Mouse (Mus musculus) gastrocnemius, adult 2 months (tissue): ENCODE measurements around the gene 1700016K19Rik. TPM values are rescaled to one million over a fixed set of nuclear protein-coding genes. Genes with fewer than 3 reads are reported as not detected.

Source experiments
- DNase-seq: peaks from one replicate; pipeline ENCODE4 v3.0.0; 2022
- H3K27ac ChIP-seq: fragments of 200-600 bp; 2 replicates; pipeline ENCODE4 v1.8.1; 2022; ENCODE audit warnings: mild to moderate bottlenecking
- H3K4me3 ChIP-seq: fragments of 200-600 bp; 2 replicates; pipeline ENCODE4 v1.8.1; 2022; ENCODE audit warnings: mild to moderate bottlenecking, moderate library complexity
- CTCF ChIP-seq: fragments of 200-600 bp; IDR thresholded peaks from 2 replicates; pipeline ENCODE4 v1.8.1; 2022; ENCODE audit warnings: antibody characterized with exemption, mild to moderate bottlenecking, moderate library complexity
- intact Hi-C: fragments of 180-260 bp; cut with DNase I; formaldehyde crosslinking; loops from one replicate; pipeline ENCODE4 v1.15.1; 2025
- total RNA-seq, 2 experiments: library from RNA; stranded (reverse); gene quantifications; 2 replicates each; pipeline ENCODE4 v1.2.3; 2021

Gene 1700016K19Rik
- total RNA-seq, 2 experiments from 2014 or later = not detected

DNA sequence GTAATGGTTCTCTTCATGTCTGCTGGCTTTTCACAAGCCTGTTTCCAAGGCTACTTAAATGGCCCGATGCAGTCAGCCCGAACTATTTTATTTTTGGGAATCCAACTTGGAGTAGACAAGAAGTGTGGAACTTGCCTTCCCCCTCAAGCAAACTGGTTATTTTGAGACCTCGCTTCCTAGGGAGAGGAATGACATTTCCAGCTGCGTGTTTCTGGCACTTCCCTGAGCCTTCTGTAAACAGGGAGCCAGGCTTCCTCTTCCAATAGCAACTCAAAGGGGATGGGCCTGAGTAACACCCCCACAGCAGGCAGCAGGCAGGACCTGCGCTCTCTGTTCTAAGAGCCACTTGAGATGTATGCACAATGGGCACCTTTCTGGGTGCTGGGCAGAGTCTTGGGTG is 43.2 kb downstream of the 1700016K19Rik start:
- Histone ChIP-seq H3K27ac (peak overlapping the region; percentile 87), H3K4me3 (peak overlapping the region; percentile 13; the same call in 1 of the 2 replicates)
- DNase-seq = peak; percentile 60
- no peak for TF ChIP-seq CTCF
- intact Hi-C loops = loop anchor here (5.0 kb wide), 1 partner anchor 39 kb away; no protein-coding TSS in a partner anchor

DNA sequence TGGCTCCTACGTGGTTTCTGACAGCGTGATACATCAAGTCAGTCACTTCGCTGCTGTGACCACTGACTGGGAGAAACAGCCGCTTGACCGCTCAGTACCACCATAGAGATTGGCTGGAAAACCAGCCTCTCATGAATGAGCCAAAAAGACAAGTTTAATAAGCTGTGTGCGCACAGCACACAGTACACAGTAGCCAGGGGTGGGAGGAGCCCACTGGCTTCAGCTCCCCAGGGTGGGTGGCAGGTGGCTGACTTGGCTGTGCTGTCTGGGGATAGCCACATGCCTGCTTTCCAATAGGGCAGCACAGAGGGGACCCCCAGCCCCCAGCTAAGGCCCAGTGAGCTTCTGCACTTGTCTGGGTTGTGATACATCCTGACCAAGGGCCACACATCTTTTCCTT is 44.8 kb downstream of the 1700016K19Rik start:
- intact Hi-C loops = loop anchor here (5.0 kb wide), 1 partner anchor 38 kb away; no protein-coding TSS in a partner anchor
- no peak overlapping the region for H3K4me3 ChIP-seq
- peak overlapping the region; percentile 87 for H3K27ac ChIP-seq
- no peak for TF ChIP-seq CTCF
- DNase-seq = no peak

DNA sequence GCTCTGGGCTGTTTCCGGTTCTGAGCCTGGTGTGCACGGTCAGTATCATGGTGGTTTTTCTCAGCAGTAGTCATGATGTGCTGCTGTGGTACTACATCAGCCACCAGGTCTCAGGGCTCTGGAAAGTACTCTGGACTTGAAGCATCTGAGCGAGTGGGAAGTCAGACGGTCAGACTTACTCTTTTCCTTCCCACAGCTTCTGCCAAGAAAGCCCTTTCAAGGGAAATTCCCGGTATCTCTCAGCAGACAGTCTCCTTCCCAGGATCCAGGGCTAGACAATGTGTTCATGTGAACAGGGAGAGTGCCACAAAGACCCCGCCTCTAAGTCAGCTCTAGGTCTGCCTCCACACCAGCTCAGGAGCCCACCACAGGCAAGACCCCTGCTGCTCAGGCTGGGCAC is 45.7 kb downstream of the 1700016K19Rik start:
- intact Hi-C loops = no loop called here
- DNase-seq = no peak
- TF ChIP-seq CTCF = no peak
- Histone ChIP-seq H3K27ac (peak overlapping the region; percentile 87), H3K4me3 (no peak overlapping the region)

DNA sequence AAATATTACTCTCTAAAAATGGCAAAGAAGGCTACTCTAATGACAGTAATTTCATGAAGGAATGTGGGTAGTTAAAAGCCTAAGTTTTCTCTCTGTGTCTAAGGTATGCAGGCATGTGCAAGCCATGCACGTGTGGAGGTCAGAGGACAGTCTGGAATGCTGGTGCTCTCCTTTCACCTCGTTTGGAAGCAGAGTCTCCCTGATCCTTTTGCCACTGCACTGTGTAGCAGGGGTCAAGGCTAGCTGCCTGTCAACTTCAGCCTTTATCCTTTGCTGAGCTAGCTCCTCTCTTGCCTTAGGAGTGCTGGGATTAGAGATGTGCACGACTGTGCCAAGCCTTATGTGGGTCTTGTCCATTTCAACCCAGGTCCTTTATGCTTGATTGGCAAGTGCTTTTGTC is 50.8 kb downstream of the 1700016K19Rik start:
- no peak for DNase-seq
- no peak for TF ChIP-seq CTCF
- Histone ChIP-seq H3K27ac (no peak overlapping the region), H3K4me3 (no peak overlapping the region)
- intact Hi-C loops = no loop called here

DNA sequence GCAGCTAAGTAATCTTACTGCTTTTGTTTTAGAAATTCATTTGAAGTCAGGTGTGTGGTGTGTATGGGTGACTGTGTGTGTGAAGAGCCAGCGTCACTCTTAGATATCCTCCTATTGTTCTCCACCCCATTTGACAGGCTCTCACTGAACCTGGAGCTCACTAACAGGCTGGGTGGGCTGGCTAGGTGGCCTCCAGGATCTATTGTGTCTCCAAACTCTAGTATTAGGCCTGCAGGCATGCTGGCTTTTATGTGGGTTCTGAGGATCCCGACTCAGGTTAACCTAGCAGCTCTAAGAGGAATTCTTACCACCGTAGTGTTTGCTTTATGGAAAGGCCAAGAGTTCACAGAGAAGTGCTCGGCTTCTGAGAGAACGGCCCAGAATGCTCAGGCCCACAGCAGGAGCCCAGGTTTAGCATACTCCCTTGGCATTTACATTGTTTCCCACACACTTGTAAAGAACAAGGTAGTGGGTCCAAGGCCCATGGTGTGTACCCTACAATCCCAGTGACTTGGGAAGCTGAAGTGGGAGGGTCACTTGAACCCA is 51.3 kb downstream of the 1700016K19Rik start:
- no peak for TF ChIP-seq CTCF

DNA sequence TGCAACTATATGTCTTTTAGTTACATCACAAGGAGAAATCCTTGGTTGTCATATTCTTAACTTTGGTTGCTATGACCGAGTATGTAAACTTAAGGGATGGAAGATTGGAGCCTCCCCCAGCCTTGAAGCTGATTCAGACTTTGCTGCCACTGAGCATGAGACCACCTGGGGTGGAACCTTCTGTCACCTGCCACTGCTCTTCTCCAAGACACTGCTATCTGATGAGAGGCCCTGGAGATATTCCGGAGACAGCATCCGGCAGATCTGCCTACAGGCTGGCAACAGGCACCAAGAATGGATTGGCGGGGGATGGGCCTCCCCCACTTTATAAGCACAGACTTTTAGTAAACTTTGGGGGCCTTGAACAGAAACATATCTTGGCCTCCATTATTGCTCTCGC is 52.8 kb downstream of the 1700016K19Rik start:
- DNase-seq = no peak
- H3K27ac ChIP-seq = no peak overlapping the region
- intact Hi-C loops = no loop called here
- TF ChIP-seq CTCF = no peak
- H3K4me3 ChIP-seq = no peak overlapping the region

More for the DNA sequence above, 51.3 kb downstream of the 1700016K19Rik start:
- H3K4me3 ChIP-seq = no peak overlapping the region
- no peak for DNase-seq
- H3K27ac ChIP-seq = no peak overlapping the region
- intact Hi-C loops = no loop called here

Other genes starting within 250 kb of the 1700016K19Rik start
- gene Doc2b, start 203.9 kb upstream of the 1700016K19Rik start, total RNA-seq = 1 to 10 TPM; 1.0 to 1.4 TPM
- 10 to 100 TPM; 12.7 to 15.0 TPM for gene Rph3al, start 61.5 kb upstream of the 1700016K19Rik start, total RNA-seq
- 10 to 100 TPM; 13.2 to 21.8 TPM for gene Rflnb, start 27.9 kb downstream of the 1700016K19Rik start, total RNA-seq
- 10 to 100 TPM; 22.0 to 22.1 TPM for gene Vps53, start 179.7 kb downstream of the 1700016K19Rik start, total RNA-seq
- gene Fam57a, start 179.8 kb downstream of the 1700016K19Rik start, total RNA-seq = 1 to 10 TPM; 1.4 to 2.0 TPM
- gene Dbil5, start 217.7 kb downstream of the 1700016K19Rik start, total RNA-seq = not detected
- gene Gemin4, start 217.8 kb downstream of the 1700016K19Rik start, total RNA-seq = 1 to 10 TPM; 3.0 to 3.9 TPM
- 10 to 100 TPM; 11.3 to 16.2 TPM for gene Mrm3, start 243.8 kb downstream of the 1700016K19Rik start, total RNA-seq
- 10 to 100 TPM; 21.9 to 24.2 TPM for gene Glod4, start 243.8 kb downstream of the 1700016K19Rik start, total RNA-seq